Mouse (Mus musculus): ENCODE results near the gene Hcfc1. TPM values are rescaled to one million over a fixed set of nuclear protein-coding genes. Genes with fewer than 3 reads are reported as not detected.

Hcfc1 gene
- polyA plus RNA-seq, 1 experiment from 2014 or later = 44.7 TPM

DNA sequence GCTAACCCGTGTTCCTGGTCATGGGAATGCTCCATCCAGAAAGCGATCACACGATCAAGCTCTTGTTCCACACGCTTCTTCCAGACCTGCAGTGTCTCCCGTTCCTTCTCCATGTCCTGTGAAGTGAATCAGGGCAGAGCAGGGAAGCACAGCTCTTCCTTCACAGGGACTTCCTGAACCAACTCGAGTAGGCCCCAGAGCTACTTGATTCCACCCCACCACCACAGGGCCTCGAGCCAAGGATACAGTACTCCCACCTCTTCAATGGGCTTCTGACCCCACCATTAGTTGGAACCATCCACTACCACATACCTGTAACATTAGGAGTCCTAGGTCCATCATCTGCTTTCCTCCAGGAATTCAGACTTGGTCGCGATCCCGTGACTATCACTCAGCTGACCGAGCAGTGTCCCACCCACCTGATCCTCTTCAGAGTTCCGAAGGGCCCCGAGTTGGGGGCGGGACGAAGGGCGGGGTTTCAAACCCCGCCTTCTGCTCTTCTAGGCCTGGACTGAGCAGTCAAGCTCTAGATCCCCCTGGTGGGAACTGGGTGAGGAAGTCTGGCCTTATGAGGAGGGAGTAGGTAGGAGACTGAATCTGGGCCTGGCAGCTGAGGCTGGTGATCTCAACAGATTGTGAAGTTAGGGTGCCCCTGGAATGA is 35.6 kb downstream of the Hcfc1 start, which contains the start of gene Renbp:
Gene Renbp (minus strand): TSS at position 449 of the 661 bp plus-strand sequence.
- Histone ChIP-seq H3K27ac (no peak within 1 kb of the TSS), H3K4me3 (peak within 1 kb of the TSS; percentile 37), H3K4me1 (no peaks in the 10 kb centered on the region), H3K4me2 (peak within 1 kb of the TSS; percentile 30), H3K9me3 (no peaks in the 10 kb centered on the region), H3K36me3 (no peaks in the 10 kb centered on the region), H3K27me3 (no peaks in the 10 kb centered on the region), H3K9ac (no peak within 1 kb of the TSS)
- peak; percentile 75; the same call in 1 of the 2 replicates for ATAC-seq (ENCODE audit: insufficient number of reproducible peaks, low FRiP score, low TSS enrichment, low read depth)
- 42% methylated on average over 17 of the region's 17 CpGs for WGBS

DNA sequence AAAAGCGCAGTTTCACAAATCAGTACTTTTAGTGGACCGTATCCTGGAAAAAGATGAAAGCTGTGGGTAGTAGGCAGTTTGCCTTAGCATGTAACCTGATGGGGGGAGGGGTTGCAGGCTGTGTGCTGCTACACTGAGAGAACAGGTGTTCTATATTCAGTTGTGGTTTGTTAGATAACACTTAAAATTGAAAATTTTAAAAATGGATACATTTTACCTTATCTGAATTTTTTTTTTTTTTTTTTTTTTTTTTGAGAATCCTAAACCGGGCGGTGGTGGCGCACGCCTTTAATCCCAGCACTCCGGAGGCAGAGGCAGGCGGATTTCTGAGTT is 43.6 kb downstream of the Hcfc1 start:
- Histone ChIP-seq H3K9me3 (no peaks in the 10 kb centered on the region), H3K4me2 (peak overlapping the region; percentile 56), H3K4me3 (peak overlapping the region; percentile 57), H3K27ac (no peak overlapping the region; the same call in 1 of the 2 replicates), H3K36me3 (peaks cover 16% of the 10 kb centered on the region; the same call in 1 of the 2 replicates), H3K27me3 (0 out of 2 replicates have a peak, but pooled peaks cover 2% of the 10 kb centered on the region), H3K4me1 (no peaks in the 10 kb centered on the region), H3K9ac (peak overlapping the region; percentile 26; the same call in 1 of the 2 replicates)
- WGBS = 75% methylated on average over 8 of the region's 8 CpGs
- no peak for ATAC-seq (ENCODE audit: insufficient number of reproducible peaks, low FRiP score, low TSS enrichment, low read depth)

DNA sequence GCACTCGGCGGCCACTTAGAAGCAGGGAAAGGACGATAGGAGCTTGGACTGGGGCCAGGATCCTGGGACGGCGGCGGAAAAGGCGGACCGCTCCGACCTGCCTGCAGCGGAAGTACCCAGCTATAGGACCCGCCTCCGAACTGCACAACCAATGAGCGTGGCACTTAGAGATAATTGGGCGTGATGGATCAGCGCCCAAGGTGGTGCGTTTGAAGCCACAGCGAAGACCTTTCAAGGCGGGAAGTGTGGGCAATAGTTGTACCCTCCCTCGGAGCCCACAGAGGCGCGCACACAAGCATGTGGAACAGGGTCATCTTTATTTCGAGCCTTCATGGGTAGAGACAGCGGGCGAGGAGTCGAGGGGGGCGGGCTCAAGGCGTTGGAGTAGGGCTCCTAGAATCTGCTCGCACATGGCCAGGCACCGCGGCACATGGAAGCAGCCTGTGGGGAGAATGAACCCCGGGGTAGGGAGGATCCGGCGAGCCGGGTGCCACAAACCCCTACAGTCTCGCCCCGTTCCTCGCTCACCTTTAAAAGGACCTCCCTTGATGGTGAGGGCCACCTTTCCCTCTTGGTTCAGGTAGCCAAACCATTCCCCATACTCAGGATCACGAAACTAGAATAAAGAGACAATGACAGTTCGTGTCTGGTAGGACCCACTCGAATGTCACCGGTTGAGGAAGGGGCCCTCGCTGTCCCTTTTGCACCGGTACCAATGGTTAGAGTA is 44.2 kb downstream of the Hcfc1 start, which contains the start of the genes Arhgap4 and Naa10:
Gene Arhgap4 (minus strand): TSS at position 48 of the 727 bp plus-strand sequence.
Gene Naa10 (minus strand): TSS at position 122 of the 727 bp plus-strand sequence.
- peak within 1 kb of the TSS; percentile 81 for H3K27ac ChIP-seq

DNA sequence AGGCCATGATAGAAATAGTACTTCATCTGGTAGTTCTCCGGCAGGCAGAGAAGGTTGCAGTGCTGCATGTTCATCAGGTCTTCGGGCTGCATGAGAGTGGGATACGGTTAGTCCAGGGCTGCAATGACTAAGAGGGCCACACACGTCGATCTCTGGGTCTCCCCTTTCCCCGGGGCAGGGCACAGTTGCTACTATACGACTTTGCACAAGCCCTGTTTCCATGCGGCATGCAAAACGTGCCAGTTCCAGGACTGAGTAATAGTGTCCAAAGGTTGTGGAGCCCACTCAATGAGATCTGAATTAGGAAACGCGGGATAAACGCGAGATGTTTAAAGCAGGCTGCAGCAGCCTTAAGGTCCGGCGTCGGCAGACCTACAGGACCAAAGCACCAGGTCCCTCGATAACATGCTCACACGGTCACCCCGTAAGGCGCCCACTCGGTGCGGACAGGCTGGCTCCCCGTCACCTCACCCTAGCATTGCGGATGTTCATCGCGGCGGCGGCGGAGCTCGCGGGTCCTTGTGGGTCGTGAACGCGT is 44.8 kb downstream of the Hcfc1 start:
- peak; percentile 22; the same call in 1 of the 2 replicates for ATAC-seq (ENCODE audit: insufficient number of reproducible peaks, low FRiP score, low TSS enrichment, low read depth)
- H3K36me3 ChIP-seq = peaks cover 21% of the 10 kb centered on the region; the same call in 1 of the 2 replicates
- H3K9me3 ChIP-seq = no peaks in the 10 kb centered on the region
- peak overlapping the region; percentile 56 for H3K4me2 ChIP-seq
- H3K27me3 ChIP-seq = 0 out of 2 replicates have a peak, but pooled peaks cover 2% of the 10 kb centered on the region
- H3K9ac ChIP-seq = peak overlapping the region; percentile 47
- WGBS = 22% methylated on average over 34 of the region's 34 CpGs
- peak overlapping the region; percentile 77 for H3K27ac ChIP-seq
- H3K4me3 ChIP-seq = peak overlapping the region; percentile 57
- no peaks in the 10 kb centered on the region for H3K4me1 ChIP-seq

More for the DNA sequence above, 44.2 kb downstream of the Hcfc1 start, which contains the start of the genes Arhgap4 and Naa10:
- 18% methylated on average over 43 of the region's 43 CpGs for WGBS
- peak within 1 kb of the TSS; percentile 56 for H3K4me2 ChIP-seq
- no peaks in the 10 kb centered on the region for H3K9me3 ChIP-seq
- H3K9ac ChIP-seq = peak within 1 kb of the TSS; percentile 47
- peak; percentile 92 for ATAC-seq (ENCODE audit: insufficient number of reproducible peaks, low FRiP score, low TSS enrichment, low read depth)
- peak within 1 kb of the TSS; percentile 57 for H3K4me3 ChIP-seq
- H3K36me3 ChIP-seq = peaks cover 21% of the 10 kb centered on the region; the same call in 1 of the 2 replicates
- no peaks in the 10 kb centered on the region for H3K4me1 ChIP-seq
- 0 out of 2 replicates have a peak, but pooled peaks cover 2% of the 10 kb centered on the region for H3K27me3 ChIP-seq

DNA sequence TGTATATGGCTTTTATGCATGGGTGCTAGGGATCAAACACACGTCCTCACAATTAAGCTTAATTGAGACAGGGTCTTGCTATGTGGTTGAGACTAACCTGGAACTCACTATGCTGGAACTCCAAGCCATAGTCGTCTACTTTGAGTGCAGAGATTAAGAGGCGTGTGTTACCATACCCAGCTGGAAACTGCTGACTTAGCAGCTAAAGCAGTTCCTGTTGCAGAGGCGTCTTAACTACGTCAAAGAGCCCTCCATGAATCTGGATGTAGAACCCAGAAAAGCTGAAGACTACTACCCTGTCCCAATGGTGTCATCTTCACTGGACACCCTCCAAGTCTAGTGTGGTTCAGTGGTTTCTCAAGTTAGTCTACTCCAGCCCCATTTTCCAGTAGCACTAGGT is 47.5 kb downstream of the Hcfc1 start:
- H3K27me3 ChIP-seq = 0 out of 2 replicates have a peak, but pooled peaks cover 2% of the 10 kb centered on the region
- 85% methylated on average over 5 of the region's 5 CpGs for WGBS
- peaks cover 21% of the 10 kb centered on the region; the same call in 1 of the 2 replicates for H3K36me3 ChIP-seq
- no peaks in the 10 kb centered on the region for H3K4me1 ChIP-seq
- H3K4me2 ChIP-seq = no peak overlapping the region
- H3K9me3 ChIP-seq = no peaks in the 10 kb centered on the region
- ATAC-seq (ENCODE audit: insufficient number of reproducible peaks, low FRiP score, low TSS enrichment, low read depth) = no peak
- no peak overlapping the region for H3K4me3 ChIP-seq
- H3K9ac ChIP-seq = no peak overlapping the region
- H3K27ac ChIP-seq = no peak overlapping the region

DNA sequence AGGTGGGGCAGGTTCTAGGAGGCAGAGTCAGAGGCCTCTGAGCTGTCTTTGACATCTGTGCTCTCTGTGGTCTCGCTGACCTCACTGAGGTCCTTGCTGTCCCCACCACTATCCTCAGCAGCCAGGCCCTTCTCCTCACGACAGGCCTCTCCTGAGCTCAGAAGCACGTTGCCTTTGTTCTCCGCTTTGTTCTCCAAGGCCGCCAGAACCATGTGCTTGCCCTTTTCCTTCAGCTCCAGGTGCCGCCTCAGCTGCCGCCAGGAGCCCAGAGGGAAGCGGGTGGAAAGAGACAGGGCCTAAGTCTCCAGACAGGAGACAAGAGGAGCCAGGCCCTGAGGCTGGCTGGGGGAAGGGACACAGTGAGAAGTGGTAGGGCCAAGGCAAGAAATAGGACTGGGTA is 49.2 kb downstream of the Hcfc1 start:
- Histone ChIP-seq H3K4me2 (no peak overlapping the region), H3K36me3 (peaks cover 21% of the 10 kb centered on the region; the same call in 1 of the 2 replicates), H3K9ac (no peak overlapping the region), H3K27ac (no peak overlapping the region), H3K4me3 (no peak overlapping the region), H3K27me3 (0 out of 2 replicates have a peak, but pooled peaks cover 1% of the 10 kb centered on the region), H3K9me3 (no peaks in the 10 kb centered on the region), H3K4me1 (no peaks in the 10 kb centered on the region)
- ATAC-seq (ENCODE audit: insufficient number of reproducible peaks, low FRiP score, low TSS enrichment, low read depth) = no peak
- WGBS = 80% methylated on average over 8 of the region's 8 CpGs

DNA sequence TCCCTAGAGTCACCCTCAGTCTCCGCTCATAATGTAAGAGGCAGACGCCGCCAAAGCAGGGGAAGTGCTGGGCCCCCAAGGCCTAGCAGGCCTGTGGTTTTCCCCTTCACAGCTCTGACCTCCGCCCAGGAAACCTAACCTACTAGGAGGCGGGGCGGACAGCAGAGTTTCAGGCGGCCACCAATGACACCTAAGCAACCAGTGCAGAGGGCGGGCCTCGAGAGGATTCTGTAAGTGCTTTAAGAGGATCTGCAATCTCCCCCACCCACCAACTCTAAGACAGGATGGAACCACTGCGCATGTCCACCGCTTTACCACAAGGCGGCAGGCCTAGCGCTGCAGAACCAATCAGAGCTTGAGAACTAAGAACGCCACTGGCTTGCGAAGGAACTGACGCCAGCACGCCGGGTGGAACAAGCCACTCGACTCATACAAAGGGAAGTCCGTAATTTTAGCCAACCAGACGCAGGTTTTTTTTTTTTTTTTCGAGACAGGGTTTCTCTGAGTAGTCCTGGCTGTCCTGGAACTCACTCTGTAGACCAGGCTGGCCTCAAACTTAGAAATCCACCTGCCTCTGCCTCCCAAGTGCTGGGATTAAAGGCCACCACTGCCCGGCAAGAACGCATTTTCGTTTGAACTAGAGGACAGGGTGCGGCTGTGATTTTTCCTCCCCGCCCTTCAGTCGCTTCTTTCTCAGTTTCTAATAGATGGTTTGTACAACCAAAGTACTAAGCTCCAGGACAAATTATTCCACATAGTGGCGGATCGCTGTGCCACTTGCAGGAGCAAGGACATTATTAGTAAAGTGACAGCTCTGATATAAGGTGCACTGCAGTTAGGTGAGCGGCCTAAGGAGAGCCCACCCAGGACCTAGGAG is 51.1 kb downstream of the Hcfc1 start:
- peaks cover 21% of the 10 kb centered on the region; the same call in 1 of the 2 replicates for H3K36me3 ChIP-seq
- H3K4me3 ChIP-seq = peak overlapping the region; percentile 29
- H3K27ac ChIP-seq = peak overlapping the region; percentile 80
- no peak overlapping the region for H3K9ac ChIP-seq
- peak overlapping the region; percentile 36 for H3K4me2 ChIP-seq
- peak; percentile 93 for ATAC-seq (ENCODE audit: insufficient number of reproducible peaks, low FRiP score, low TSS enrichment, low read depth)
- H3K4me1 ChIP-seq = peaks cover 3% of the 10 kb centered on the region; the same call in 1 of the 2 replicates
- WGBS = 28% methylated on average over 31 of the region's 31 CpGs
- no peaks in the 10 kb centered on the region for H3K9me3 ChIP-seq
- H3K27me3 ChIP-seq = 0 out of 2 replicates have a peak, but pooled peaks cover 9% of the 10 kb centered on the region

DNA sequence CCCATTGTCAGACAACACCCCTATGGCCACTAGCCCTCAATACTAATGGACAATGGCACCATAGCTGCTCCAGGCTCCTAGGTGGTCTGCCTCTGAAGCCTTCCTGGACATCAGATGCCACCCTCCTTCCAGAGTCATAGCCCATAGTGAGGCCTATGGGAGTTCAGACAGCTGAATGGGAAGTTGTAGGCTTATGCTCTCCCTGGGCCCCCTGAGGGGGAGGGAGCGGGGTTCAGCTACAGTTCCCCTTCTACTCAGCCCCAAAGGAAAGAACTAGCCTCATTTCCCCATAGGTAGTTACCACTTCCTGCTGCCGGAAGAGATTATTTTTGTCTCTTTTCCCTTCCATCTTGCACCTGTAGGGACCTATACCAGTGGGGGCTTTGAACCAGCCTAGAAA is 54.6 kb downstream of the Hcfc1 start:
- H3K4me1 ChIP-seq = peaks cover 3% of the 10 kb centered on the region; the same call in 1 of the 2 replicates
- H3K4me2 ChIP-seq = no peak overlapping the region
- no peak overlapping the region for H3K9ac ChIP-seq
- H3K27ac ChIP-seq = no peak overlapping the region
- no peak for ATAC-seq (ENCODE audit: insufficient number of reproducible peaks, low FRiP score, low TSS enrichment, low read depth)
- no peaks in the 10 kb centered on the region for H3K9me3 ChIP-seq
- no peaks in the 10 kb centered on the region for H3K36me3 ChIP-seq
- H3K4me3 ChIP-seq = no peak overlapping the region
- peaks cover 9% of the 10 kb centered on the region; the same call in 1 of the 2 replicates for H3K27me3 ChIP-seq
- 87% methylated on average over 2 of the region's 2 CpGs for WGBS

DNA sequence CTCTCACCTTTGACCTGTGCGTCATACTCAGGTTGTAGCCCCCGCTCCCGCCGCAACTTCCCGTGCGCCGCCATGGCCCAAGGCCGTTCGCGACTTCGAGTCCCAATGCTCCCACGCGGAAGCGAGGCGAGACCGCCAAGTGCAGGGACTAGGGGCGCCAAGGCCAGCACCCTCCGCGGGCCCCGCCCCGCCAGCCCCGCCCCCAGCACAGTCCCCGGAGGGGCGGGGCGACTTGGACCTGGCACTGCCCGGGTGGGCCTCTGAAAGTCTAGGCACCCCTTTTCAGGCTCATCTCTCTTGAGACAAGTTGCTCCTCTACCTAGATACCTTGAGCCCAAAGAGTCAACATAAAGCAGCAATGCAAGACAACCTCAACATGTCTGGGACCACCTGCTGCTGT is 55.0 kb downstream of the Hcfc1 start:
- 14% methylated on average over 26 of the region's 26 CpGs for WGBS
- peaks cover 3% of the 10 kb centered on the region; the same call in 1 of the 2 replicates for H3K4me1 ChIP-seq
- peaks cover 9% of the 10 kb centered on the region; the same call in 1 of the 2 replicates for H3K27me3 ChIP-seq
- H3K4me3 ChIP-seq = peak overlapping the region; percentile 9; the same call in 1 of the 2 replicates
- ATAC-seq (ENCODE audit: insufficient number of reproducible peaks, low FRiP score, low TSS enrichment, low read depth) = no peak
- no peak overlapping the region for H3K9ac ChIP-seq
- H3K9me3 ChIP-seq = no peaks in the 10 kb centered on the region
- no peak overlapping the region for H3K27ac ChIP-seq
- no peaks in the 10 kb centered on the region for H3K36me3 ChIP-seq
- H3K4me2 ChIP-seq = peak overlapping the region; percentile 37

DNA sequence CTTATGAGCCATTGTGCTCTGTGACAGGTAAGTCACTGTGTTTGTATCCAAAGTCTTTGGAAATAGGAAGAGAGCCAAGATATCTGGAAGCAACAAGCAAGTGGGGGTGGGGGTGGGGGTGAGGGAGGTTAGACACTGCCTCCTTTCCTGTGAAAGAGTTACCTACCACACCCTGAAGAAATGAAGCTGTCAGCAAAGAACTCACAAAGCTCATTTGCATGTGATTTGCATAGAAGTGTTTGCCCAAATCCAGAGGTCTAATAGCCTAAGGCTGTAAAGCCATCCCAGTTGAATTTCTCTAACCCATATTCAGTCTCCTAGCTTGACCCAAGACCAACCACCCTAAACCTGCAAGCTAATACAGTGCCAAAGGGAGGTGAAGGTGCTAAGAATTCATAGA is 55.7 kb downstream of the Hcfc1 start:
- H3K27ac ChIP-seq = no peak overlapping the region
- H3K4me3 ChIP-seq = no peak overlapping the region
- no peaks in the 10 kb centered on the region for H3K9me3 ChIP-seq
- no peak overlapping the region for H3K9ac ChIP-seq
- H3K4me1 ChIP-seq = peaks cover 3% of the 10 kb centered on the region; the same call in 1 of the 2 replicates
- H3K36me3 ChIP-seq = no peaks in the 10 kb centered on the region
- H3K4me2 ChIP-seq = no peak overlapping the region
- ATAC-seq (ENCODE audit: insufficient number of reproducible peaks, low FRiP score, low TSS enrichment, low read depth) = no peak
- H3K27me3 ChIP-seq = peaks cover 9% of the 10 kb centered on the region; the same call in 1 of the 2 replicates

DNA sequence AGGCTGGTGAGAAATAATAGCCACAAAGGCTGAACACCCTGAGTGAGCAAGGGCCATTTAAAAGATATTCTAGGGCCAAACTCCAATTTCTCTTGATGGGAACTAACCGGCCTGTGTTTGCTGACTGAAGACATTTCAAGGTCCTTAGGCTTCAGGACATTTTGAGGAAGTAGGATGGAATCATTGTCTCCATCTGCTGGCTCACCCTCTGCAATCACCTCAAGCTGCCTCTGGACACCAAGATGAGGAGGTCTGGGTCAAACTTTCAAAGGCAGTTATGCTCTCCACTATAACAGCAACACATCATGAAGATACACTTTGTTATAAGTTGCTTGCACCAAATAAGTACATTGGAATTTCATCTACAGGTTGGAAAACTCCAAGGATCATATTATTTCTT is 56.1 kb downstream of the Hcfc1 start:
- ATAC-seq (ENCODE audit: insufficient number of reproducible peaks, low FRiP score, low TSS enrichment, low read depth) = no peak
- Histone ChIP-seq H3K4me1 (peaks cover 3% of the 10 kb centered on the region; the same call in 1 of the 2 replicates), H3K9ac (no peak overlapping the region), H3K36me3 (no peaks in the 10 kb centered on the region), H3K4me3 (no peak overlapping the region), H3K27me3 (peaks cover 9% of the 10 kb centered on the region; the same call in 1 of the 2 replicates), H3K4me2 (no peak overlapping the region), H3K27ac (no peak overlapping the region), H3K9me3 (no peaks in the 10 kb centered on the region)
- 77% methylated on average over 1 of the region's 1 CpGs for WGBS

All from limb, embryonic 15.5 days (tissue).